Mouse (Mus musculus) central nervous system, embryonic 14 days (tissue): ENCODE measurements around the gene Pdc. TPM values are rescaled to one million over a fixed set of nuclear protein-coding genes. Genes with fewer than 3 reads are reported as not detected.

ENCODE experiments used
- polyA plus RNA-seq: library from polyadenylated mRNA; depleted of rRNA; stranded (reverse); fragments of >200 nt; gene quantifications from 2 replicates; pipeline ENCODE4 v1.2.3, GENCODE M21; 2012; rRNA removed

Pdc gene
- polyA plus RNA-seq: 0.09 TPM in 1 of 2 replicates, not detected in the other

GRCm38 (mm10) chr1:150319205-150319604 lies at the start of gene Pdc:
Gene Pdc (plus strand): TSS chr1:150319417.

Other genes starting within 250 kb of the Pdc start
- gene Ptgs2, start 219.4 kb upstream of the Pdc start, polyA plus RNA-seq: 0.09 and 0.54 TPM in 2 replicates
- 125 and 127 TPM in 2 replicates for gene Tpr, start 73.4 kb downstream of the Pdc start, polyA plus RNA-seq
- 26.6 and 28.5 TPM in 2 replicates for gene Odr4, start 73.7 kb downstream of the Pdc start, polyA plus RNA-seq
- 0.50 and 1.1 TPM in 2 replicates for gene Prg4, start 146.7 kb downstream of the Pdc start, polyA plus RNA-seq